Mouse (Mus musculus) MEL (cell line): Measurements from ENCODE around the gene Wnt1.

Experiments used
- BHLHE40 ChIP-seq: IDR thresholded peaks from 2 replicates; pipeline ENCODE4 v1.6.1; 2012; ENCODE audit warnings: low read depth, mild to moderate bottlenecking, inconsistent platforms, low read length, improper control_type of control experiment, borderline replicate concordance
- CHD2 ChIP-seq: IDR thresholded peaks from 2 replicates; pipeline ENCODE4 v1.6.1; 2011; ENCODE audit warnings: low read length, improper control_type of control experiment
- CTCF ChIP-seq, 3 experiments: IDR thresholded peaks in 2 of 3; conservative IDR thresholded peaks in 1 of 3; 2 replicates each; pipeline ENCODE4 v1.5.1; 2011 to 2012; ENCODE audit warnings: low read length in 3 of 3, low read depth in 2 of 3, mild to moderate bottlenecking in 2 of 3, improper control_type of control experiment in 1 of 3, inconsistent platforms in 1 of 3, mixed read lengths in 1 of 3, moderate library complexity in 1 of 3; ENCODE audit not compliant: control insufficient read depth in 1 of 3, insufficient read depth in 1 of 3, poor library complexity in 1 of 3, severe bottlenecking in 1 of 3
- HCFC1 ChIP-seq: IDR thresholded peaks from 2 replicates; pipeline ENCODE4 v1.6.1; 2012; ENCODE audit warnings: low read depth, mild to moderate bottlenecking, inconsistent platforms, low read length, improper control_type of control experiment, moderate library complexity
- MXI1 ChIP-seq: IDR thresholded peaks from 2 replicates; pipeline ENCODE4 v1.6.1; 2011; ENCODE audit warnings: mild to moderate bottlenecking, low read depth, low read length, improper control_type of control experiment
- MYC ChIP-seq: IDR thresholded peaks from 2 replicates; pipeline ENCODE4 v1.6.1; 2011; ENCODE audit warnings: low read depth, mild to moderate bottlenecking, low read length, improper control_type of control experiment, moderate library complexity
- POLR2A ChIP-seq, 2 experiments: IDR thresholded peaks; 2 replicates each; pipeline ENCODE4 v1.6.1; 2011 to 2012; ENCODE audit warnings: low read length in 2 of 2, mild to moderate bottlenecking in 2 of 2, control low read depth in 1 of 2, improper control_type of control experiment in 1 of 2, low read depth in 1 of 2, moderate library complexity in 1 of 2; ENCODE audit not compliant: control insufficient read depth in 1 of 2, insufficient read depth in 1 of 2, poor library complexity in 1 of 2
- POLR2AphosphoS2 ChIP-seq: IDR thresholded peaks from 2 replicates; pipeline ENCODE4 v1.6.1; 2011; ENCODE audit warnings: low read length, improper control_type of control experiment
- ZC3H11A ChIP-seq: IDR thresholded peaks from 2 replicates; pipeline ENCODE4 v1.6.1; 2012; ENCODE audit warnings: low read depth, mild to moderate bottlenecking, inconsistent platforms, low read length, improper control_type of control experiment
- ZMIZ1 ChIP-seq: IDR thresholded peaks from 2 replicates; pipeline ENCODE4 v1.6.1; 2012; ENCODE audit warnings: low read depth, mild to moderate bottlenecking, inconsistent platforms, low read length, improper control_type of control experiment, moderate library complexity

- TF ChIP-seq HCFC1 (no peak), POLR2AphosphoS2 (no peak), CTCF (IDR thresholded peaks at IDR 0.05 in 2 of 3, conservative IDR thresholded peaks at IDR 0.05 in 1 of 3; ENCODE audit: control insufficient read depth in 1 of 3, insufficient read depth in 1 of 3, low read depth in 2 of 3, low read length in 3 of 3, poor library complexity in 1 of 3, severe bottlenecking in 1 of 3) (peak; percentile 74 to 97 (median 75)), ZC3H11A (peak; percentile 49; the same call in 1 of the 2 replicates), BHLHE40 (no peak), POLR2A (IDR thresholded peaks at IDR 0.05; ENCODE audit: control insufficient read depth in 1 of 2, insufficient read depth in 1 of 2, low read depth in 1 of 2, low read length in 2 of 2, poor library complexity in 1 of 2) (no peak), ZMIZ1 (no peak), CHD2 (no peak), MYC (peak; percentile 60; the same call in 1 of the 2 replicates), MXI1 (no peak)
These were observed 3.9 kb upstream of the Wnt1 start for GRCm38 (mm10) chr15:98785744-98786143.
